Mouse (Mus musculus): ENCODE results near the gene Ankle1. TPM values are rescaled to one million over a fixed set of nuclear protein-coding genes. Genes with fewer than 3 reads are reported as not detected.

Ankle1 gene
- total RNA-seq (2021): 1 to 10 TPM; 1.1 to 1.4 TPM
- long read RNA-seq, experiment 1, partial matches to known transcripts: 0 of 3 reads
- long read RNA-seq, experiment 1, other reads (novel, unspliced or antisense): 2 of 3 reads
- long read RNA-seq, experiment 2: 0 reads

DNA sequence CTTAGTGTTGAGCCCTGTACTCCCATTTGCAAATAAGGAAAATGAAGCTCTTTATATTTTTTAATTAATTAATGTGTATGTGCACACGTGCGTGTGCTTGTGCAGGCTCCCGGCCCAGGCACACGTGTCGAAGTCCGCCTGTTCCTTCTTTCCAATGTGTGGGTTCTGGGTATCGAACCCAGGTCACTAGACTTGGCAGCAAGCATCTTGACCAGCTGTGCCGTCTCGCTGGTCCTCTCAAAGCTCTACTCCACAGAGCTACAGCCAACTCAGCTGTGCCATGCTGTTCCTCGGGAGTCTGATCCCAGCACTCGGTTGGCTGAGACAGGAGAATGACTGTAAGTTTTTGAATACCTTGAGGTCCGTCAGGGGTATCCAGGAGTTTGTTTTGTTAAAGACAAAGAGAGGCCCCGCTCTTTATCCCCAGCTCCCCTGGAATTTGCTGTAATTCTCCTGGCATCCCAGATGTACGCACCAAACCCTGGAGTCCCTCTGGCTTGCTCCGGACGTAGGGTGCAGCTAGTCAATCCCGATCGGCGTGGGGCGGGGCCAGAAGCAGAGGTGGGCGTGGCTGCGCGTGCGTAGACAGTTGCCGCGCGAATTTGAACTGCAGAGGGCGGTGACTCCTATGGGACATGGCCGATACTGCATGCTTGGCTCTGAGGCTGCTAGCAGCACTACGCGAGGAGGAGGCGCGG lies at the start of gene Ankle1:
Gene Ankle1 (plus strand): TSS at position 610 of the 698 bp plus-strand sequence.
- DNase-seq: peak; percentile 95 to 97

GRCm38 (mm10) chr8:71358026-71358425 lies 47.8 kb upstream of the Ankle1 start:
- no peak for DNase-seq

GRCm38 (mm10) chr8:71366771-71367528 lies 38.9 kb upstream of the Ankle1 start, which contains the start of gene Use1:
Gene Use1 (plus strand): TSS chr8:71366848.
- DNase-seq: peak; percentile 94 to 96

- peak; percentile 37 to 41 for DNase-seq
Observed at GRCm38 (mm10) chr8:71367529-71368176, 38.2 kb upstream of the Ankle1 start.

DNA sequence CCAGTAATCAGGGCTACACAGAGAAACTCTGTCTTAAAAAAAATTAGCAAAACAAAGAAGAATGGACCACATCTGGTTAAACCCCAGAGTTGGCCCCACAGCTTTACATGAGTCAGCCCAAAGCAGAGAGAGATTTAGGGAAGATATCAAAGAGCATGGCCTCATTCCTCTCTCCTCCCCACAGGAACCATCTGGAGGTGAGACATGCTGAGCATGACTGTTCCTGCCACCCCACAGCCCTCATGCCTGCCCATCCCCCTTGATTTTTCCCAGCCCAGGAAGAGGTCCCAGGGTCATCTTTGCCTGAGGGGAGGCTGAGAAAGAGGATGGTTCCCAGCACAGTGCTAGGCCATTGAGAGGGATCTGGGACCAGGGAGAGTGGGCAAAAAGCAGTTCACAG lies 37.4 kb upstream of the Ankle1 start:
- no peak for DNase-seq

GRCm38 (mm10) chr8:71369040-71369718 lies 36.6 kb upstream of the Ankle1 start:
- no peak for DNase-seq

DNA sequence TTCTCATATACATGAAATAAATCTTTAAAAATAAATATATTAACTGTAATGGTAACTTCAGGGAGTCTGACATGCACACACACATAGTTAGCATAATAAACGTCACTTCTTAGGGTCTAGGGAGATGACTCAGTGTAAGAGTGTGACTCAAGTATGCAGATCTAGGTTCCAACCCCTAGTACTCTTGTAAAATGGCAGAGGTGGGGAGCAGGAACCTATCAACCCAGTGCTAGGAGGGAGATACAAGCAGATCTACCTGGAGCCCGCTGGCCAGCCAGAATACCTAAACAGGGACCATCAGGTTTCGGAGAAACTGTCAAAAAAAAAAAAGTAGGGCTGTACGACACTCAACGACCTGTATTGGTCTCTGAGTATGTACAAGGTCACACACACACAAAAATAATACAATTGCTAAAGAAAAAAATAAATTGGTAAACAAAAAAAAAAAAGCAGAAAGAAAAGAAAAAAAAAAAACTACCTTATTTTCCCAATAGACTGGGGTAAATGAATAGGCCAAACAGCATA lies 35.0 kb upstream of the Ankle1 start:
- no peak for DNase-seq

- peak; percentile 98 to 99 for DNase-seq
Observed at GRCm38 (mm10) chr8:71371236-71371848, 34.5 kb upstream of the Ankle1 start, which contains the start of gene Ocel1. Gene Ocel1 (plus strand): TSS chr8:71371298.

DNA sequence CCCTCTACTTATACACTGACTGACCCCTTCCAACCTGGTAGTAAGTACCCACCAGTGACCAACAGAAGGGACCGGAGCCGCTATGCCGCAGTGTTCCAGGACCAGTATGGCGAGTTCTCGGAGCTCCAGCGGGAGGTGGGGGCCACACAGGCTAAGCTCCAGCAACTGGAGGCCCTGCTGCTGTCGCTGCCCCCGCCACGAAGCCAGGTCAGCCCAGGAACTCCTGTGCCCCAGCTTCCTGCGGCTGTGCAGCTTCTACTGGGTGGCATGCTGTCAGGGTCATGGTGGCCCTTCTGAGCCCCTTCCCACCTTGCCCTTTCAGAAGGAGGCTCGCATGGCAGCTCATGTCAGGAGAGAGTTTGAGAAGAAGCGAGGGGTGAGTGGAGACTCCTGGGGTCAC lies 33.4 kb upstream of the Ankle1 start:
- DNase-seq: no peak

DNA sequence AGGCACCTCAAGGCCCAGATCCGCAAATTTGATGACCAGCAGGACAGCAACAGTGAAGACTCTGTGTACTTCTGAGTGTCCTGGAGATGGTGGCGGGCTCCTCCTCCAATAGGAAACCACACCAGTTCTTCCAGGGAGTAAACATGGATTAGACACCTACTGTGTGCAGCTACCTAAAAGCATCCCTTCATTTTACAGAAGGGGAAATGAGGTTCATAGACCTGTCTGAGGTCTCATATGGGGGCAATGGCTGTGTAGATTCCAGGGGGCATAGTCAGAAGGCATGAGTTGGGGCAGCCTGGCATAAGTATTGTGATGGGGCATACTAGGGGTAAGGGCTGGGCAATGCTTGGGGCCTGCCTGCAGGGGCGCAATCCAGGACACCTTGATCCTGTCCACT lies 32.8 kb upstream of the Ankle1 start:
- no peak for DNase-seq

DNA sequence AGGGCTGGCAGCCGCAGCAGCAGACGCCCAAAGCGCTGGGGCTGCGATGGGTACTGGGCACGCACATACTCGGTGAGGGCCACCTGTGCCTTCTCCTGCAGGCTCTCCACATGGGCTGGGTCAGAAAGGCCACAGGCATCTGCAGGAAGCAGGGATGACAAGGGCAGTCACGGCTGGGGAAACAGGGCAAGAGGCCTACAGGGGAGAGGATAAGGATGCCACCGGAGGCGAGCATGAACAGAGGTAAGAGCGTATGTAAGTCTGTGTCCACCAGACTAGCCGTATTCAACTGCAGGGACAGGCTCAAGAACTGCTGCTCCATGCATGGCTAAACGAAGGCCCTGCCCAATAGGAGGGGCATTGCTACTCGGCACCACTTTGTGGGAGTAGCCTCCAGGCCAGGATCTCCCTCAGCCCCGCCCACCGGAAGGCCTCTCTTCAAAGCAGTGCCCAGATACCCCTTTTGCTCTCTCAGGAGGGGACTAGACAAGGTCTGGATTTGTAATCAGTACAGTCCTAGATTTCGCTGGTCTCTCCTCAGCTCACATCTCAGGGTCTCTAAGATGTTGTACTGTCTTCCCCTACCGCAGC lies 31.1 kb upstream of the Ankle1 start:
- DNase-seq: peak in 1 of 2 experiments; percentile 66

GRCm38 (mm10) chr8:71375581-71376422 lies 30.0 kb upstream of the Ankle1 start:
- peak; percentile 82 to 87 for DNase-seq

DNA sequence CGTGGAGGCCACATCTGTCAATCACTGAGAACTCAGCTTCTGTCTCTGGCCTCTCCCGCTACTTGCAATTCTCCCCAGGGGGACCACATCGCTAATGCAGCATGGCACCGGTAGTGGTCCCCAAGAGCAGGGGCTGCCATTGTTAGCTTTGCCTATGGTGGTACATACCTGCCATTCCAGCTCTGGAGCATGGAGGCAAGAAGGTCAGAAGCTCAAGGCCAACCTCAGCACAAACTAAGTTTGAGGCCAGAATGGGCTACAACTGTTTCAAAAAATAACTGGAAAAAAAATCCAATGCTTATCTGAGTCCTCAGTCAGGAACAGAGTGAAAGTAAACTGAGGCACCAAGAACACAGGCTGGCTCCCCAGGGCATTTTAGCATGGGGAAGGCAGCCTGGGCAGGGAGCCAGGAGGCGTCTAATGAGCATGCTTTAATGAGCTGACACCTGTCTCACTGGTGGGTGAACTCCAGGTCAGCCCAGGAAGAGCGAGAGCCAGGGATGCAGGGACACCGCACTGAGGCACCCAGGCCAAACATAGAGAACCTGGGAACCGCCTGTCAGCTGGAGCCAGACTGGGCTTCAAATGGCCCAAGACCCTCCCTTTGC lies 29.3 kb upstream of the Ankle1 start:
- DNase-seq: no peak

DNA sequence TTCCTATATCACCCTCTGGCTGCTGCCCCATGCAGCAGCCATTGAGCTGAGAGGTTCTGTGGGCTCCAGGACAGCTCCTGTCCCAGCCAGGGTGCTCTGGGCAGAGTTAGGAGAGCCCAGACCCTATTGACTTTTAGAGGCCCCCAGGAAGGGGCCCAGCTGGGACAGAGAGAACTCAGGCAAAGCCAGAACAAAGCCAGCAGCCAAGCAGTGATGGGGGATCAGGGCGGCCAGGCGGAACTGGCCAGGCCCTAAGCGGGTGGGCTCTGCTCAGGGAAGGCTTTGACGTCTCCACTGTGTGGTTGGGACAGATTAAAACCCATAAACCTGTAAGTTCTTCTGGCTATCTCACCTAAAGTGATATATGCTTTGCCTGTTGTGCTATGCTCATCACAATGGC lies 26.8 kb upstream of the Ankle1 start:
- DNase-seq: no peak

GRCm38 (mm10) chr8:71379512-71380075 lies 26.2 kb upstream of the Ankle1 start:
- DNase-seq: no peak

- peak; percentile 48 to 73 for DNase-seq
Observed at GRCm38 (mm10) chr8:71380178-71381171, 25.3 kb upstream of the Ankle1 start.

DNA sequence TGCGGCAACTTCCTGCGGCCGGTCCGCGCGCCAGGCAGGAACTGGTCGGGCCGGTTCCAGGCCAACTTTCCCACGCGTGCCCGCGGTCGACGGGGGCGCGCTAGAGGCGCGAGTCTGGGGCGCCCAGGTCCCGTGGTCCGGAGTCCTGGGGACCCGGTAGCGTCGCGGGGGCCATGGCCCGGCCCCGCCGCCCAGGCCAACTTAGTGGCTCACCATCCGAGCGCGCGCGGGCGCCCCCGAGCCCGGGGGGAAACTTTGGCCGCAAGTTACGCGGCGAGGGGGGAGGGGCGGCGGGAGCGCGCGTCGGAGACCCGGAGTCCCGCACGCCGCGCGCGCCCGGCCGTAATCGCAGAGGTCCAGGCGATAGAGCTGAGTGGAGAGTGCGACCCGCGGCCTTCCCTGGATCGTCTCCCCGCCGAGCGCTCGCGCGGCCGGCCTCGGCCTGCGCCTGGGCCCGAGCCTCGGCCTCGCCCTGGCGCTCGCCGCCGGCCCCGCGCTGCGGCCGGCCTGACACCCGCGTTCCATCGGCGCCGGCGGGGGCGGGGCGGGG lies 24.3 kb upstream of the Ankle1 start, which contains the start of gene Nr2f6:
Gene Nr2f6 (minus strand): TSS at position 540 of the 550 bp plus-strand sequence.
- DNase-seq: peak; percentile 66 to 82
